Mouse (Mus musculus): Measurements from ENCODE around the gene Spn.

Spn gene

GRCm38 (mm10) chr7:127083689-127084088 is 53.9 kb downstream of the Spn start:
- DNase-seq (ENCODE audit: extremely low read depth, low read depth) = peak; percentile 84

- DNase-seq (ENCODE audit: extremely low read depth, low read depth) = no peak
Observed at GRCm38 (mm10) chr7:127082995-127083394, 54.6 kb downstream of the Spn start.

GRCm38 (mm10) chr7:127082271-127082670 is 55.4 kb downstream of the Spn start:
- no peak for DNase-seq (ENCODE audit: extremely low read depth, low read depth)
